Mouse (Mus musculus) heart, adult 8-10 months (tissue): ENCODE measurements around the gene Zmiz2. TPM values are rescaled to one million over a fixed set of nuclear protein-coding genes. Genes with fewer than 3 reads are reported as not detected.
"Not testable (repeated sequence)": the region's sequence is repeated elsewhere in the genome, so short reads cannot be mapped to it uniquely, and the experiment has no call there.

Experiments used
- DNase-seq: peaks from one replicate; pipeline ENCODE4 v3.0.0; 2022; ENCODE audit warnings: low spot score
- total RNA-seq, 4 experiments: library from RNA; stranded (reverse); gene quantifications; 2 replicates each; pipeline ENCODE4 v1.2.4; 2022

Zmiz2 gene
- 10 to 100 TPM; 37.1 to 38.7 (median 37.5) TPM for total RNA-seq

DNA sequence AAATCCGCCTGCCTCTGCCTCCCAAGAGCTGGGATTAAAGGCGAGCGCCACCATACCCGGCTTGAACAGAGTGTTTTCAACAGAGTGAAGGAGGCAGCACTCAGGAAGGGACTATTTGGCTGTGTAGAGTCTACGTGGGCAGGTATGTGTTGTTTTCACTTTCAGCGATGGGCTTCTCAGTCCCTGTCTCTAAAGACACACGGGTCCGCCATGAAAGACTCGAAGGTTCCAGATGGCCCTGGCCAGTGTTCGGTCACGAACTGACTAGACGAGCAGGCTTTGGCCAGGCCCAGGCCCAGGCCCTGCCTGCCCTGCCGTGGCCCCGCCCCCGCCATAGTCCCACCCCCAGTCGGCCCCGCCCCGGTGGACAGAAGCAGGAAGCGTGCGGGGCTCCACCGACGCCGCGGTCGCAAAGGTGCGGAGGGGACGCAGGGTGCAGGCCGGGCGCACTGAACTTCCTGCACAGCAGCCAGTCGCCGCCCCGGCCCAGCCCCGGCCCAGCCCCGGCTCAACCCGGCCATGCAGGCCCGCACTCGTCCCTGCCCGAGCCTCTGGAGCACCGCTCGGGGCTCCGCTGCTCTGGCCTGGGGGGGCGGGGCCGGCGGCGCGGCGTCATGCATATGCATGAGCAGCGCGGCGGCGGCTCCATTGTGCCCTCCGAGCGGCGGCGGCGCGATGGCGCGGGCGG, at the start of gene Zmiz2:
Gene Zmiz2, plus strand, starts transcription at position 349 of the 688 bp plus-strand sequence.
- DNase-seq, result peak; percentile 91

DNA sequence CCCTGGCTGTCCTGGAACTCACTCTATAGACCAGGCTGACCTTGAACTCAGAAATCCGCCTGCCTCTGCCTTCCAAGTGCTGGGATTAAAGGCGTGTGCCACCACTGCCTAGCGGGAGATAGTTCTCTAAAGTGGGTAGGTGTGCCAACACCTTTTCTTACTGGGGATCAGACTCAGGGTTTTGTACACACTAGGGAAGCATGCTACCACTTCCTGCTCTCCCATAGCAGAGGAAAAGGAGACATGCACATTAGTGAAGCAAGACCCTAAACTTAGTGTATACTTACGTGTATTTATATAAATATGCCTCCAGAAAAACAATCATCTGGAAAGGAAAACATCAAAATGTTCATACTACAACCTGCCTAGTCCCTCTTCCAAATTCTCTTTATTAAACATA, 42.9 kb upstream of the Zmiz2 start:
- DNase-seq, result no peak

DNA sequence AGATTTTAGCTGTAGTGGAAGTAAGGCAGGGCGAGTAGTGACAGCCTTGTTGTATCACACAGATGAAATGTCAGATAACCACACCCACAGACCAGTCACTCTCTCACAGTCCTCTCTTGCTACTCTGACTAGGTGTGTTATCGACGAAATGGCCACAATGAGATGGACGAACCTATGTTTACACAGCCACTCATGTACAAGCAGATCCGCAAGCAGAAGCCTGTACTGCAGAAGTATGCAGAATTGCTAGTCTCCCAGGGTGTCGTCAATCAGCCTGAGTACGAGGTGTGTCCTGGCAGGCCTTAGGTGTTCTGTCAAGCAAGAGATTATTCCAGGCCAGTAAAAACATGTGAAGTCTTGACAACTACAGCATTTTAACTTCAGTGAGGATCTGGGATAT, 41.9 kb upstream of the Zmiz2 start:
- no peak for DNase-seq

DNA sequence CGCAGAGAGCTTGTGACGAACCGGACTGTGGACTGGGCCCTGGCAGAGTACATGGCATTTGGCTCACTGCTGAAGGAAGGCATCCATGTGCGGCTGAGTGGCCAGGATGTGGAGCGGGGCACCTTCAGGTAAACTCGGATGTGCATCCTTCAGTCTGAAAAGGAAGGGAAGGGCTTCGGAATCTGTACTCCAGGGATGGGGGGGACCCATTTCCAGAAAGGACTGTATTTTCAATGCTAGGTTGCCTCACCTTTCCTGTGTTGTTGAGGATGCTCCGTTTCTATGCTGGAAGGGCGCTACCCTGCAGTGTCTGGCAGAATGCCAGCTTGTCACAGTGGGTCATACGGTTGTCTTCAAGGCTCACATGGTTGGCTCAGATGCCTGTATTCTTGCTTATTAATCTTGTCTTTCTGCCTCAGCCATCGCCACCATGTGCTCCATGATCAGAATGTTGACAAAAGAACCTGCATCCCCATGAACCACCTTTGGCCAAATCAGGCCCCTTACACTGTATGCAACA, 40.1 kb upstream of the Zmiz2 start:
- DNase-seq, result no peak

DNA sequence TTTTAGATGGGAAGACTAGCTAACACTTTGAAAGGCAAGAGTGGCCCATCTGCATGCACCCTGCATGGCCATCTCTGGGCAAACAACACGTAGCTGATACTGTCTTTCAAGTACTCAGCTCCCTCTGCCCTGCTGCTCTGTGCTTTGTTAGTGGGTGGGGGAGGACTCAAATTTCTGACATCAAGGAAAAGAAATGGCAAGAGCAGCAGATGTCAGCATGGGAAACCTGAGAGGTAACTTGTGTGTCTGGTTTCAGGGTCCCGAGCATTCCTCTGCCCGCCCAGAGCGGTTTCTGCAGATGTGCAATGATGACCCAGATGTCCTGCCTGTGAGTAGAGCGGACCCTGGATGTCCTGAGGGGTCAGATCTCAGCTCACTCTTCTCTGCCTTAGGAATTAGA, 39.3 kb upstream of the Zmiz2 start:
- DNase-seq, result no peak

DNA sequence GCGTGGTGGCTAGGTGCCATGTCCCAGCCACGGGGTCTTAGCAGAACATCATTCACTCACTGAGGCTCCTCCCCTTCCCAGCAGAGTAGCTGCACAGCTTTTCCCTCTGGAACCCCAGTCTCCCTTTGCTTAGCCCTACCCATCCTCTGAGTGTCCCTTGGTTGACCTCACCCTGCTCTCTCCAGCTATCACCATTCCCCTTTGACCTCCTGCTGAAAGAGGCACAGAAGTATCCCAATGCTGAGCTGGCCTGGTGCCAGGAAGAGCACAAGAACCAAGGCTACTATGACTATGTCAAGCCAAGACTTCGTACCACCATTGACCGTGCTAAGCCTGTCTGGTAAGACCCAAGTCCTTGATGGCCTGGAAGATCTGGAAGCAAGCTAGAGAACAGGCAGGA, 33.8 kb upstream of the Zmiz2 start:
- no peak for DNase-seq

DNA sequence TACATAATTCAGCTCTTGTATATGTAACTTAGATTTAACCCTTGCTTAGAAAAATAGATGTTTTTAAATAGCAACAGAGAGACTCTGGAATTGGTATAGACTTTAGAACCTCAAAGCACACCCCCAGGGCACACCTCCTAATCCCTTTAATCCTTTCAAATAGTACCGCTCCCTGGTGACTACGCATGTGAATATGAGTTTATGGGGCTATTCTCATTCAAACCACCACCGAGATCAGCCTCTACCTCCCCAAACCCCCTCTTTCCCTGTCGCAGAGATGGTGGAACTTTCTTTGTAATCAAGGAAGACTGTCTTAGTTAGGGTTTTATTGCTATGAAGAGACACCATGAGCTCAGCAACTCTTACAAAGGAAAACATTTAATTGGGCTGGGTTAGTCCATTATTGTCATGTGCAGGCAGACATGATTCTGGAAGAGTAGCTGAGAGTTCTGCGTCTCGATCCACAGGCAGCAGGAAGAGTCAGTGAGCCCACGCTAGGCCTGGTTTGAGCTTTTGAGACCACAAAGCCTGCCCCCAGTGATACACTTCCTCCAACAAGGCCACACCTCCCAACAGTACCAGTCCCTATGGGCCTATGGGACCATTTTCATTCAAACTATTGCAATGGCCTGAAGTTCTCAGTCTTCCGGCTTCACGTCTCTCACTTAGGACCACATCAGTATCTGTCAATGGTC, 24.1 kb upstream of the Zmiz2 start:
- DNase-seq, result no peak

DNA sequence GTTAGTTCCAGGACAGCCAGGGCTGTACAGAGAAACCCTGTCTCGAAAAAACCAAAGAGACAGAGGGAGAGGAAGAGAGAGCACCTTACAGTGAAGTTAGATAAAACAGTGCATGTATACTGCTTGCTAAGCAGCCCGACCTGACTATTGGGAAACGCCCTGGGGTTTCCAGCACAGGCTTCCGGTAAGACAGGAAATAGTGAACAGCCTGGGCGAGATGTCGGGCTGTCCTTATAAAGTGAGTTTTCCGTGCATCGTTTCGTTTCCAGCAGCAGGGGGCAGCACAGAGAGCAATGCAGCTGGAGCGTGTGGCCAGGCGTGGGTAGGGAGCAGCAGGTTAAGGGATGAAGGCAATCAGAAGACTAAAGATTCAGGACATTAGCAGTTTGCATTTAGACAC, 23.0 kb upstream of the Zmiz2 start:
- DNase-seq, result peak; percentile 84

DNA sequence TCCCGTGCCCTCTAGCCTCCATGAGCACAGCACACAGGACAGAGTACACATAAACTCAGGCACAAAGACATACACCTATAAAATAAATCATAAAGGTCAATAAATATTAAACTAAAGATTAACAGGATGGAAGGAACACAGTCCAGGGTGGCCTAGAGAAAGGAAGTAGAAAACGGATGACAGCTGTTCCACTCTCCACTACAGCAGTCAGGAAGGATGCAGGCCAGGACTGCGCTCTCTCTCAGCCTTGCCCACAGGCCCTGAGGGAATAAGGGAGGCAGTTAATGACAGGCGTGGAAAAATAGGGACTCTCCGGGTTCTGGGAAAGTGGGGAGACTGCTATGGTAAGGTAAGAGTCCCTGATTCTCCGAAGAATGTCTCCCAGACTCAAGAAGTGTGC, 22.4 kb upstream of the Zmiz2 start:
- DNase-seq, result no peak

DNA sequence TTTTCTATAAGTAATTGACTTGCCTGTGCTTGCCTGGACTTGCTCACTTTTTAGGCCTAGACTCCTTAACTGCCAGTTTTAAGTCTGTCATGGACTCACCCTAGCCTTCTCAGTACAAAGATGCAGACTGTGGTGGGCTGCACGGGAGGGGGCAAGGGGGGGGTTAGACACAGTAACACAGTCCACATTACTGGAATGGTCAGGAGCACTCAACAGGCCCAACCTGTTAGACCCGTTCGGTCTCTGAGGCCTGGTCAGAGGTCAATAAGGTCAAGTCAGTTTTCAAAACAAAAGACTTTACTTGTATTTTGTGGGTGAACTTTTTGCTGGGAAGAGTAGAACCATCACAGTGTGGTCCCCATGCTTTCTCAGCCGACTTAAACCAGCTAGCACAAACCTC, 21.7 kb upstream of the Zmiz2 start:
- DNase-seq, result no peak

DNA sequence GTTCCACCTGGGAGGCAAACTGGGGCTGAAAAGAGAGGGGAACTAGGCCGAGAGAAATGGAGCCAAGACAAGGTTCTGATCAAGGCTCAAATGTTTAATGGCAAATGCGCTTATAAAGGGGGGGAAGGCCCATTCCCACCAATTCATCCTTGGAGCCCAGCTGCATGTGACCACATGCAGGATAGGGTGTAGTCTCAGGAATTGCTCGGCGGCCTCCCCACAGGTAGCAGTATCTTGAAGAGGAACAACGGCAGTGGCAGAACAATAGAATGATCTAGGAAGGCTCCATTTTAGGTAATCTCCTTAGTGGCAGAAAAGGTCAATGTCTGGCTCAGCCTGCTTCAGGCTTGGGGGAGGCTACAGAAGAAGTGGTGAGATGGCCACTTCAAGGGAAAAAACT, 20.9 kb upstream of the Zmiz2 start:
- not testable (repeated sequence) for DNase-seq

DNA sequence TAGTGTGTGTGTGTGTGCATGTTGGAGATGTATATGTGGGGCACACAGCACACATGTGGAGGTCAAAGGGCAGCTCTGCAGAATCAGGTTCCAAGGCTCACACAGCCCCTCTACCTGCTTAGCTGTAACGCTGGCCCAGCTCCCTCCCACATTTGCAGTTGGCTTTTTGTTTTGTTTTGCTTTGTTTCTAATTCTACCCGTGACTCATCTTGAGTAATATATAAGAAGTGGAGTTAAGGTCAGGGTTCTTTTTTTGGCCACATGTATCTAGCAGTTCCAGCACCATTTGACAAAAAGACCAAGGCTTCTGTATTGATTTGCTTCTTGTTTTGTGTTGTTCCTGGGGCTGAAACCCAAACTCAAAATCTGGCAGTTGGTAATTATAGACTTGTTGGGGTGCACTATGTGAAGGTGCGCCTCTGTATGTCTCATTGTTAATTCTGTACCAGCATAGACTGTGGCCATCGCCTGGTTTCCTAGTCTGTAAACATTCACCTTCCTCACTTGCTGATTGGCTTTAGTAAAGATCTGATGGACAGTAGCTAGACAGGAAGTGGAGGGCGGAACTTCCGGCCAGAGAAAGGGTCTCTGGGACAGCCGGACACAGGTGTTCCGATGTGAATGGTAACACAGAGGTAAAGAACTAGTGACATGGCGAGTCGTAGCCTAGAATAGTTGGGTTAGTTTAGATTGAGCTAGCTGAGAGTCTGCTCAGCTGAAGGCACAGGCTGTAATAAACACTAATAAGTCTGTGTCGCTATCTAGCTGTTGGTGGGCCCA, 17.3 kb upstream of the Zmiz2 start:
- DNase-seq, result no peak

DNA sequence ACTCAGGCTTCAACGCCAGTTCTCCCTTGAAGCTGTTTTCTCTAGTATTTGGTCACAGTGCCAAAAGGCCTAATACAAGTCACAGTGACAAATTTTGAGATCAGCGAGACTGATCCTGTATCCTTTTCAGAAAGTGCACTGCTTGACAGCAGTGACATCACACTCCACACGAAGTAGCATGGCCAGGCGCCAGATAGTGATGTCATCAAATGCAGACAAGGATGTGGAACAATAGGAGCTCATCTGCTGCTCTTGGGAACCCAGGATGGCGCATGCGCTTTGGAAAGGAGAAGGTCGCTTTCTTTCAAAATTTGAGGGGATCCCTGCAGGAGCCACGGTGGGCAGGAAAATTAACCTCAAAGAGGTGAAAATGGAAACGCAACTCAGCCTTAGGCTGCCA, 16.1 kb upstream of the Zmiz2 start:
- no peak for DNase-seq

DNA sequence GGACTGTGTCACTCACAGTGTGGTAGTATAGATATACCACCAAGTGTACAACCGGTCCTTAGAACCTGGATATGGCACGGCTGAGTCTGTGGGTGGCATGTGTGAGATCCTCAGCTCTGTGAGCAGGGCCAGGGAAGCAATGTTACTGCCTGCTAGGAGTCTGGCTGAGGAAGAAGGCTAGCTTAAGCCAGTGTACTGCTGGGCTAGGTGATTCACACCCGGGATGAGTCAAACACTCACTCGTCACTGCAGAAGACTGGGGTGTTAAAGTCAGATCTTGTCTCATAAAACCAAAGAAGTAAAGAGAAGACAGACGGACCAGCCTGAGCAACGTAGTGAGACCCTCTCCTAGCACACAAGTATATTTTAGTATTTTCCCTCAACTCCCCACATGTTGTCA, 8.0 kb upstream of the Zmiz2 start:
- DNase-seq, result no peak

DNA sequence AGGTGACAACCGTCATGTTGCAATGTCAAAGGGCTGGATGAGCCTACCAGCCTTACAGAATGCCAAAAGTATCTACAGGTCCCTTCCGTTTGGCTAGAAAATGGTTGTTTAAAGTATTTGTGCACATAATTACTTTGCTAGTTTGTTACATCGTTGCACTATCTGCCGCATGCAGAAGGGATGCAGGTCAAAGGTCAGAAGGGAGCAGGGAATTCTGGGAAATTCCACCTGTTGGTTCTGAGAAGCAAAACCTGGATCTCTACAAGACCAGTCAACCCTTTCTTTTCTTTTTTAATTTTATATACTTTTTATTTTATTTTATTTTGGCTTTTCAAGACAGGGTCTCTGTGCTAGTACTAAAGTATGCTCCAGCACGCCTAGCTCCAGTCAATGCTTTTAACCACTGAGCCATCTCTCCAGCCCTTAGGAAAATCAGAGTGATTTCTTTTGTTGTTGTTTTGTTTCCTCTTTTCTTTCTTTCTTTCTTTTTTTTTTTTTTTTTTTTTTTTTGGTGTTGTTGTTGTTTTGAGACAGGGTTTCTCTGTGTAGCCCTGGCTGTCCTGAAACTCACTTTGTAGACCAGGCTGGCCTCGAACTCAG, 648 bp upstream of the Zmiz2 start:
- DNase-seq, result no peak

DNA sequence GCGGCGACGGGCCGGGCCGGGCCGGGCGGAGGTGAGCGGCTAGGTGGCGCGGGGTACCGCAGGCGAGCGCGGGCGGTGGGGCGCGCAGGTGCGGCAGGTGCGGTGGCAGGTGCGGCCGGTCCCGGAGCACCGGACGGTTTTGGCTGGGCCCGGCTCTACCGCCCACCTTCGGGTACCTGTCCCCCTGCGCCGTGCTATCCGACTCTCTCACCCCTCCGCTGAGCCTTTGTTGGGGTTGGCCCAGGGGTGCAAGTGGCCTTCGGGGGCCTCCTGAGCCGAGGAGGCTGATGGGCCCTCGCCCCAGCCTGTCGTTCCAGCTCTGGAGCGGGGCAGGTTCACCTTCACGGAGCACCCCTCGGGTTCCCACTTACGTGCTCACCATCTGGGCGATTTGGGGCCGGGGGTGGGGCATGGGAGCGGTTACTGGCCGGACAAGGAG, 628 bp downstream of the Zmiz2 start:
- DNase-seq, result no peak

DNA sequence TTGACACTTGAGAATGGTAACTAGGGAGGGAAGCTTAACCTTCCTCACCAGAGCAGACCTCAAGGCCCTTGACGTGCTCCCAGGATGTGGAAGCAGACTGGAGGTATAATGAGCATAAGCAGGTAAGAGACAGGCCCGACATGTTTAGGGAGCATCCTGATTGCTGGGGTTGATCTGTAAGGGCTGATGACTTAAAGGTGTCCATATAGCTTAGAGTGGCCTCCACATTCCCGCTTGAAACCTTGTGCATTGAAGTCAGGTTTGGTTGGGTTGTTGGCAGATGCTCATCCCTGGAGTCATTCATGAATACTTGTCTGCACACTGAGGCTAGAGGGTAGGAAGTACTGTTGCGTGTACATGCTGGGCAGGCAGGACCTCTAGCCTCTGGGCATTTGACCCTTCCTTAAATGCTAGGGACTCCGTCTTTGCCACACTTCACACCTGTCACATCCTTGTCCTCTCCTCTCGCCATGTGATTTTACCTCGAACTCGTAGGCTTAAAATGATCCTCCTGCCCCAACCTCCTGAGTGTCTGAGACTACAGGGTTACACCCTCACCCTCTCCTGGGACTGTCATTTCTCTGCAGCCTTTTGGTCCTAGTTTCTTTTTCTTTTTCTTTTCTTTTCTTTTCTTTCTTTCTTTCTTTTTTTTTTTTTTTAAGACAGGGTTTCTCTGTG, 1.6 kb downstream of the Zmiz2 start:
- DNase-seq, result no peak

DNA sequence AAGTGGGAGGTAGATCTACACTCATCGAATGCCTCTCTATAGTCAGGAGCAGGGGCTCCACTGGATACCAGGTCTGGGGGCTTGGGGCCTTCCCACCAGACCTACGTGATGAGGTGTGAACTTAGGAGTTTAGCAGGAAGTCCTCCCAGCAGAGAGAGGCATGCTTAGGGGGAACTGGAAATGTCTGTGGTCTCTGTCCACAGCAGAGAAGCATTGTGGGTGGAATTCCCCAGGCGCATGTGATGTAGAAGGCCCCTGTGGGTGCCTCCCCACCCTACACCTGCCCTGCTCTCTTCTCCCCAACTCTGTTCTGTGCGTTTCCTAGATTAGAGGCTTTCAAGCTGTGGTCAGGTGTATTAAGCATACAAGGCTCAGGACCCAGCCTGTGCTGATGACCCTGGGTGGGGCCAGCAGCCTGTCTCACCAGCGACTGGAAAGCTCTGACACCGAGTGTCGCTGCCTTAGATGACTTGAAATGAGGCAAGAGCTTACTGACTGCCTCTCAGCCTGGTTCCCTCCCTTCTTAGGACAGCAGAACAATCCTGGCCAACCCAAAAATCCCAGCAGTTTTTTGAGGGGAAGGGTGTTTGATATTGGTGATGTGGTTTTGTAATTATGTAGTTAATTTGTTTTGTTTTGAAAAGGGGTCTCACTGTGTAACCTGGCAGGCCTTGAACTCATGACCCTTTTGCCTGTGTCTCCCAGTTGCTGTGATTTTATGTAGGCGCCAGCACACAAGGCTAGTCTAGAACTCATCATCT, 2.8 kb downstream of the Zmiz2 start:
- DNase-seq, result no peak

DNA sequence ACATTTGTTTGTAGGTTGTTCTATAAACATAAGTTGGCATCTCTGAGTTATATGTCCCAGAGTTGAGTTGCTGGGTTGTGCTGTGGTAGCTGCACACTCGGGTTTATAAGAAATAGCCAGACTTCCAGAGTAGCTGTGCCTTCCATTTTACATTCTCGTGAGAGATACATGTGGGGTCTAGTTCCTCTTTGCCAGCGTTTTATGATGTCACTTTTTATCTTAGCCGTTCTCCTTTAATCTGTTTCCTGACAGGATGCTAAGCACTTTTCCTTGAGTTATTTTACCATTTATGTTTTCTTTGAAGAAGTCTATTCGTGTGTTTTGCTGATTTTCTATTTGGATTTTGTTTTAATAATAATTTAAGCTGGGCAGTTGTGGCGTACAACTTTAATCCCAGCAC, 4.0 kb downstream of the Zmiz2 start:
- DNase-seq, result no peak

DNA sequence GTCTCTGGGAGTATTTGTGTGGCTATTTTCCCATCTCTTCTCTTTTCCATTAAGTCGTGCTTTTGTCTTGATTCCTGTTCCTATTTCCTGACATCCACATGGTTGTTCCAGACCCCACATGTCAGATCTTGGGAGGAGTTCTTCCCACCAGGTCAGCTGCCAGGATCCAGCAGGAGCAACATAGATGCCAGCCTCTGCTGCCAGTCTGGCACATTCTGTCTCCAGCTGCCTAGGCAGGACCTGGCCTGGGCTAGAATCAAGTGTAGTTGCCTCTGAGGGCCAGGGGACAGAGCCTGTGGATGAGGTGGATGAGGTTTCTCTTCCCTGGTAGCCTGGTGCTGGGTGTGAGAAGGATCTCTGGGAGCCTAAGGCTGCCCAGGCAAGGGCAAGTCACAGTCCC, 5.0 kb downstream of the Zmiz2 start:
- DNase-seq, result no peak

DNA sequence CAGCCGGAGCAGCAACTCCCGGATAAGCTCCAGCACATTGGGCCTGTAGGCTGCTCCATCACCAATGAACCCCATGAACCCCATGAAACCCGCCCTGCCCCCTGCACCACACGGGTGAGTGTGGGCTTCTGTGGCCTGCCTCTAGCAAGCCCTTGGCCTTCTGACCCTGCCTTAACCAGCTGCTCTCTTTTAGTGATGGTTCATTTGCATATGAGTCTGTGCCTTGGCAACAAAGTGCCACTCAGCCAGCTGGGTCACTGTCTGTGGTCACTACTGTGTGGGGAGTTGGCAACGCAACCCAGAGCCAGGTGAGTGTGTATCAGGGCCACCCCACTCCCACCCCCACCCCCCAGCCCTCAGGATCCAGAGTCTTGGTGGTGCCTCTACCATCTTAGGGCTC, 6.7 kb downstream of the Zmiz2 start:
- DNase-seq, result no peak
